Mouse (Mus musculus) bone marrow, adult 2 months (tissue): ENCODE measurements around the gene Nol7.

Experiments used
- CTCF ChIP-seq: fragments of 200-500 bp; IDR thresholded peaks from 2 replicates; pipeline ENCODE4 v1.5.1; 2011; ENCODE audit warnings: low read length, control low read depth; ENCODE audit not compliant: control insufficient read depth, insufficient read depth
- POLR2A ChIP-seq: fragments of 200-500 bp; IDR thresholded peaks from 2 replicates; pipeline ENCODE4 v1.6.1; 2011; ENCODE audit warnings: low read depth, mild to moderate bottlenecking, control low read depth, low read length, borderline replicate concordance; ENCODE audit not compliant: control insufficient read depth

- TF ChIP-seq POLR2A (no peak), CTCF (no peak)
Measured at GRCm38 (mm10) chr13:43445754-43446153, 47.6 kb downstream of the Nol7 start.
